11 mouse cellular contexts compared by ENCODE assay signal in genomic region chr6:128108324-128109035, GRCm38 (mm10). TPM values are rescaled to one million over a fixed set of nuclear protein-coding genes. Genes with fewer than 3 reads are reported as not detected.
DNase-seq lines count a peak whose midpoint lies in the region; ATAC-seq and TF ChIP-seq lines count a peak whose summit lies in the region.
"Had no signal": no experiment of that assay in that cellular context is flagged by ENCODE, and none has a peak within 500 bp of the region (broad histone marks: within the 10 kb centered on the region; RNA-seq: fewer than 3 reads in every experiment).

No protein-coding gene starts in this region.

- no peaks in the 10 kb centered on the region for H3K27me3 ChIP-seq in embryonic facial prominence, embryonic 13.5 days
- no peaks in the 10 kb centered on the region for H3K27me3 ChIP-seq in forebrain, embryonic 12.5 days
- H3K27me3 ChIP-seq: embryonic facial prominence, embryonic 12.5 days; lung, embryonic 15.5 days; neural tube, embryonic 15.5 days; stomach, embryonic 15.5 days had no signal

- H3K36me3 ChIP-seq in embryonic facial prominence, embryonic 13.5 days = no peaks in the 10 kb centered on the region
- no peaks in the 10 kb centered on the region for H3K36me3 ChIP-seq in forebrain, embryonic 12.5 days (replicated peaks)
- H3K36me3 ChIP-seq: embryonic facial prominence, embryonic 12.5 days; lung, embryonic 15.5 days; neural tube, embryonic 15.5 days; stomach, embryonic 15.5 days had no signal

- peaks cover 84% of the 10 kb centered on the region for H3K4me1 ChIP-seq in embryonic facial prominence, embryonic 13.5 days
- peaks cover 34% of the 10 kb centered on the region for H3K4me1 ChIP-seq in forebrain, embryonic 12.5 days

- TF ChIP-seq CTCF in layer of hippocampus, adult 2 months (conservative IDR thresholded peaks at IDR 0.05) = peak; percentile 35

- H3K4me3 ChIP-seq in layer of hippocampus, adult 2 months = no peak overlapping the region
- no peak overlapping the region for H3K4me3 ChIP-seq in embryonic facial prominence, embryonic 13.5 days
- no peak overlapping the region for H3K4me3 ChIP-seq in forebrain, embryonic 12.5 days (replicated peaks)
- H3K4me3 ChIP-seq: embryonic facial prominence, embryonic 12.5 days; lung, embryonic 15.5 days; neural tube, embryonic 15.5 days; stomach, embryonic 15.5 days had no signal

- H3K9ac ChIP-seq in embryonic facial prominence, embryonic 13.5 days = no peak overlapping the region
- H3K9ac ChIP-seq in forebrain, embryonic 12.5 days = no peak overlapping the region
- H3K9ac ChIP-seq: embryonic facial prominence, embryonic 12.5 days; lung, embryonic 15.5 days; neural tube, embryonic 15.5 days; stomach, embryonic 15.5 days had no signal

- H3K27ac ChIP-seq in layer of hippocampus, adult 2 months = peak overlapping the region; percentile 46; the same call in 1 of the 2 replicates
- H3K27ac ChIP-seq in embryonic facial prominence, embryonic 13.5 days = peak overlapping the region; percentile 60; the same call in 1 of the 2 replicates
- no peak overlapping the region for H3K27ac ChIP-seq in forebrain, embryonic 12.5 days
- H3K27ac ChIP-seq: lung, embryonic 15.5 days; neural tube, embryonic 15.5 days; stomach, embryonic 15.5 days had no signal

- 91% methylated on average over 7 of the region's 7 CpGs for WGBS in embryonic facial prominence, embryonic 13.5 days
- WGBS in forebrain, embryonic 12.5 days = 83% methylated on average over 7 of the region's 7 CpGs

- H3K9me3 ChIP-seq in embryonic facial prominence, embryonic 13.5 days = no peaks in the 10 kb centered on the region
- H3K9me3 ChIP-seq in forebrain, embryonic 12.5 days = no peaks in the 10 kb centered on the region
- H3K9me3 ChIP-seq: embryonic facial prominence, embryonic 12.5 days; lung, embryonic 15.5 days; neural tube, embryonic 15.5 days; stomach, embryonic 15.5 days had no signal

- DNase-seq in layer of hippocampus, adult 2 months (ENCODE audit: low spot score in 2 of 2) = peak in 1 of 2 experiments; percentile 37
- no peak for DNase-seq in layer of hippocampus, adult 11-12 months (ENCODE audit: low spot score)
- DNase-seq in cerebellum, adult 11 months = peak; percentile 60
- peak; percentile 80 to 88 for DNase-seq in lung, adult 18-20 months
- no peak for DNase-seq in urinary bladder, postnatal 25 days (ENCODE audit: low spot score)

- no peak overlapping the region for H3K4me2 ChIP-seq in embryonic facial prominence, embryonic 13.5 days
- no peak overlapping the region for H3K4me2 ChIP-seq in forebrain, embryonic 12.5 days
- H3K4me2 ChIP-seq: embryonic facial prominence, embryonic 12.5 days; lung, embryonic 15.5 days; neural tube, embryonic 15.5 days; stomach, embryonic 15.5 days had no signal

- ATAC-seq in embryonic facial prominence, embryonic 13.5 days (ENCODE audit: insufficient number of reproducible peaks, insufficient read depth, low FRiP score, low TSS enrichment, low read depth) = no peak
- no peak for ATAC-seq in forebrain, embryonic 12.5 days (ENCODE audit: low FRiP score)

RNA-seq across cellular contexts. Expression of gene Tspan9, which starts 34.9 kb away (rescaled TPM):
- total RNA-seq in layer of hippocampus, adult 2 months (2021) = 10 to 100 TPM; 42.2 to 45.6 TPM
- polyA plus RNA-seq in embryonic facial prominence, embryonic 13.5 days (2015; fragmentation: Nextera tagmentation; extraction: Ambion mirVana) = 115 and 116 TPM in 2 replicates
- 30.1 and 34.5 TPM in 2 replicates for polyA plus RNA-seq in forebrain, embryonic 12.5 days (2016; fragmentation: Nextera tagmentation; extraction: Ambion mirVana)

Comparison
In these comparisons a context has a peak if more than half of its experiments do, and no peak if none do; other contexts are left out.
1. DNase-seq: peak in cerebellum, adult 11 months (single experiment) and lung, adult 18-20 months (2 of 2); none in layer of hippocampus, adult 11-12 months (single experiment) and urinary bladder, postnatal 25 days (single experiment).